Mouse (Mus musculus): ENCODE measurements around the gene Sh3bgrl3.

DNA sequence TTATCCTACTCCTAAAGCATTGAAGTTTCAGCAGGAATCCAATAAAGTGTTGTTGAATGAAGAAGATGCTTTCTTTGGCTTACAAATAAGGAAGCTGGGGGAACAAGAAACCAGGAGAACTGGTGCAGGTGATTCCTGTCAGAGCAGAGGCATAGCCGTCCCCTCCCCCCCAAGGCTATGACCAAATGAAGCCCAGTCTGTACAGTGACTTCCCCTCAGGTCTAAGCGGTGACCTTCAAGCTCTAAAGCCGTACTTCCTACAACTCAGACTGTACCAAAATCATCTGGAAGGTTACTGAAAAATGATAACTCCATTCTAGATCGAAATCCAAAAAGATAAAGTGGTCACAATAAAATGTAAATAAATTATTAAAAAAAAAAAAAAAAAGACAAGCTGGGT lies 20.8 kb upstream of the Sh3bgrl3 start:
- no peak for TF ChIP-seq CTCF (IDR thresholded peaks at IDR 0.05; ENCODE audit: low read depth)
- no peak for TF ChIP-seq EP300 (IDR thresholded peaks at IDR 0.05; ENCODE audit: low read depth)
